Mouse (Mus musculus) A20 (cell line): ENCODE data around the gene Gid8.

Experiments
- DNase-seq: peaks from one replicate; pipeline ENCODE4 v3.0.0-alpha.2; 2011; ENCODE audit warnings: low read depth, low spot score

Gene Gid8

GRCm38 (mm10) chr2:180709923-180710272 is at the start of gene Gid8, which contains the start of gene Dido1:
Gene Gid8 (plus strand): TSS chr2:180710117.
Gene Dido1 (minus strand): TSS chr2:180709999.
- DNase-seq = peak; percentile 98

GRCm38 (mm10) chr2:180660521-180660920 is 49.4 kb upstream of the Gid8 start:
- DNase-seq = no peak

GRCm38 (mm10) chr2:180662008-180662407 is 47.9 kb upstream of the Gid8 start:
- DNase-seq = no peak

- DNase-seq = no peak
These were observed 33.2 kb upstream of the Gid8 start for GRCm38 (mm10) chr2:180676706-180677105.

- DNase-seq = peak; percentile 80
These were observed 31.2 kb upstream of the Gid8 start for GRCm38 (mm10) chr2:180678609-180679140.

- DNase-seq = no peak
These were observed 28.7 kb upstream of the Gid8 start for GRCm38 (mm10) chr2:180681225-180681624.

- DNase-seq = no peak
These were observed 26.4 kb upstream of the Gid8 start for GRCm38 (mm10) chr2:180683524-180683923.

- DNase-seq = no peak
These were observed 25.9 kb upstream of the Gid8 start for GRCm38 (mm10) chr2:180684031-180684430.

GRCm38 (mm10) chr2:180689841-180690240 is 20.1 kb upstream of the Gid8 start:
- no peak for DNase-seq

GRCm38 (mm10) chr2:180692630-180693029 is 17.3 kb upstream of the Gid8 start:
- DNase-seq = peak; percentile 29

GRCm38 (mm10) chr2:180695176-180695575 is 14.7 kb upstream of the Gid8 start:
- peak; percentile 73 for DNase-seq

GRCm38 (mm10) chr2:180700457-180700856 is 9.5 kb upstream of the Gid8 start:
- no peak for DNase-seq

GRCm38 (mm10) chr2:180701053-180701766 is 8.7 kb upstream of the Gid8 start:
- DNase-seq = no peak

- DNase-seq = peak; percentile 94
These were observed 7.9 kb upstream of the Gid8 start for GRCm38 (mm10) chr2:180701767-180702621.

- DNase-seq = peak; percentile 76
These were observed 7.2 kb upstream of the Gid8 start for GRCm38 (mm10) chr2:180702701-180703149.

GRCm38 (mm10) chr2:180703175-180703574 is 6.7 kb upstream of the Gid8 start:
- DNase-seq = no peak

- peak; percentile 69 for DNase-seq
These were observed 6.1 kb upstream of the Gid8 start for GRCm38 (mm10) chr2:180703645-180704359.

- DNase-seq = no peak
These were observed 5.3 kb upstream of the Gid8 start for GRCm38 (mm10) chr2:180704591-180704990.

GRCm38 (mm10) chr2:180705066-180705465 is 4.9 kb upstream of the Gid8 start:
- peak; percentile 54 for DNase-seq

GRCm38 (mm10) chr2:180705975-180706374 is 3.9 kb upstream of the Gid8 start:
- DNase-seq = peak; percentile 40

GRCm38 (mm10) chr2:180709023-180709922 is 644 bp upstream of the Gid8 start:
- peak; percentile 48 for DNase-seq
